Mouse (Mus musculus) brain, embryonic 18.5 days (tissue): ENCODE measurements at regions not wholly inside any gene's neighbourhood (a gene's known extent, or its start where the extent isn't known, plus 50 kb on each side); places are given as distances from the start of the nearest gene placed in this dataset.

Source experiments
- DNase-seq: peaks from one replicate; pipeline ENCODE4 v3.0.0-alpha.2; 2012; ENCODE audit warnings: low read depth, low spot score

DNA sequence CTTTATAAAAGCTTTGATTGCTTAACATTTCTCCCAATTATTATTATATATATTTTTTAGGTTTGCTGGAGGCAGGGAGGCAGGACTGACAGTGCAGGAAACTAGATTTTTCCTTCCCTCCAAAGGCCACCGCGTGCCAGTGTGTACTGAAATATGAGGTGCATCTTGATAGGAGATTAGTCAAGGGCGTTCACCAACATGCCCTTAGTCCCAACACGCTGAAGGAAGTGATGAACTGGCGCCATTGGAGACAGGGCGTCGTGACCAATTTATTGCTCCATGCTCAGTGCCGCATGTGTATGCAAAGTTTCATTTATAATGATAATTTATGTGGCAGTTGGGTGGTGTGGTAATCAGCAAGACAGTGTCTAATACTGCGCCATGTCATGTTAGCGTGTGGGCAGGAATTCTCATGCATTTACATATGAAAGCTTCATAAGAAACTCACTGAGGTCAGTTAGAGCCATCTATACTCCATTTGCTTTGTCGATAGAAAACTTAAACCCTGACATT lies 66.2 kb downstream of the Isl1 start:
- DNase-seq, result no peak

DNA sequence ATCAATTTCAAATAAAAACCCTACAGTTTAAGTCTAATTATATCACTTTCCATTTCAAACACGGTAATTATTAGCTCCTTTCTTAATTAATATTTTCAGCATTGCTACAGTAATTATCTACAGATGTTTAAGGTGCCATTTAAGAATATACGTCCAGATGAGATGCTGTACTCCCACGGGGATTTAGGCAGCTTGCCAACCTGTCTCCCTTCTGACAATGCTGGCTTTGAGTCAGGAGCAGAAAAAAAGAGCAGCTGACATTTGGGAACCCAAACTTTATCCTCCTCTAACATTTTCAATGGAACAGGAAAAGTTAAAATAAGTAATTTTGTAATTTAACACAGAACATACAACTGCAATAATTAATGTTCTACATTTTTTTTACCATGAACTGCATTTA lies 94.4 kb downstream of the Isl1 start:
- no peak for DNase-seq

DNA sequence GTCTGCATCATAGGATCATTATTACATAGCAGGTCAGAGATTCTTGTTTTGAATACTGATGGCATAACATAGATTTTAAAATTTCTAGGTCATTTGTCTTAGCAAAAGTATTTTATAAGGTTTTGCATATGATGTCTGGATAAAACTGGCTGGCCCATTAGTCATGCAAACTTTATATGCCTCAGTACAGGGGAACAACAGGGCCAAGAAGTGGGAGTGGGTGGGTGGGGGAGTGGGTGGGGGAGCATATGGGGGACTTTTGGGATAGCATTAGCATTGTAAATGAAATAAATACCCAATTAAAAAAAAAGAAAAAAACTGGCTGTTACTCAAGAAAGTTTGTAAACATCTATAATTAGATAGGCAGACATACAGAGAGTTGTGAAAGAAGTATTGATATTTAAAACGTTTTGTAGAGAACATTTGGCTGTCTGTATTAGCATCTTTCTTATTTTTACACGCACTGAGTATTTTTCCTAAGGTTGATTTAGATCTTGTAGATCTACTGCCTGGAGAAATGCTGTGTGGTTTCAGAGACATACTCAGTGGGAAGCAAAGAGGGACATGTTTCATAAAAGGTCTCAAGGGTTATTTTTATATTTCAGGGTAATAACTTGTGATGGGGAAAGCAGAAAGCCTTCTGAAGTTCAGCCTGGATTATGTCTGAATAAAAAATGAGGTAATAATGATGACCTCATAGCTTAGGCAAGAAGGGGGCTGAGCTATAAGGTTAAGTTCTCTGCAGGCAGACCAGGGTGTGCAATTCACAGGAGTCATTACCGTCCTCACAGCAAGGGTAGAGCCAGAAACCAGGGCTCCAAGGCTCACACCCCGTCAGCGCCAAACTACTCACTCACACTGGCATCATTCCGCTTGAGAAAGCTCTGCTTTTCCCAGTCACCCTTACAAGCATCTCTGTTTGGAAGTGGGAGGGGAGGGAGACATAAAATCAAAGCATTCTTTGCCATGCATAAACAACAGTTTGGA lies 95.4 kb downstream of the Isl1 start:
- DNase-seq, result no peak

DNA sequence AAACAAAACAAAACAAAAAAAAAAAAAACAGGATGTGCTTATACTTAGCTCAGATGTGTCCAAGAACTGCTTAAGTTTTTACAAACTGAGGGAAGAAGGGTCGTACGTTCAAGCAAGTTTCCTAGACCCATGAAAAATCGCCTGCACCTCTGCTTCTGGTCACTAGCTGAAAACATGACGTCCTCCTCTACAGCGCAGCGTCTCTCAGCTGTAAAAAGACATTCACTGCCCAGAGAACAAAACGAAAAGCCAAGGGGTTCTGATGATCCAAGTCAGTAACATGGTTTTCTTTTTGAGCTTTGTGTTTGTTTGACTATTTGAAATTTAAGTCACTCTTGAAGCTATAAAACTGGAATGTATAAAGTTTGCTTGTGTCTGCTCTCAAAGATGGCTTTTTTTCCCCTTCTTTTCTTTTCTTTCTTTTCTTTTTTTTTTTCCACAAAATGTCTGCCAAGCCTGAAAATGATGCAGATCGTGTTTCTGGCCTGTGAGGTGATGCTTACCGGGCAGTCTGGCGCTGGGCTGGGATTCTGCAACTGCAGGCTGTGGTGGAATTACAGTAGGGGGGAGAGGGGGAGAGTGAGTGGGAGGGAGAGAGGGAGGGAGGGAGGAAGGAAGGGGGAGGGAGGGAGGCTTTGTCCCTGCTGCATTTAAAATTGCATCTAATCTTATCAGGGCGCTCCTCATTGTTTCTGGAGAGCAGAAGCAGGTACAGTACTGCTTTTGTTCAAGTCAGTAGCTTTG lies 108.1 kb downstream of the Isl1 start:
- no peak for DNase-seq

DNA sequence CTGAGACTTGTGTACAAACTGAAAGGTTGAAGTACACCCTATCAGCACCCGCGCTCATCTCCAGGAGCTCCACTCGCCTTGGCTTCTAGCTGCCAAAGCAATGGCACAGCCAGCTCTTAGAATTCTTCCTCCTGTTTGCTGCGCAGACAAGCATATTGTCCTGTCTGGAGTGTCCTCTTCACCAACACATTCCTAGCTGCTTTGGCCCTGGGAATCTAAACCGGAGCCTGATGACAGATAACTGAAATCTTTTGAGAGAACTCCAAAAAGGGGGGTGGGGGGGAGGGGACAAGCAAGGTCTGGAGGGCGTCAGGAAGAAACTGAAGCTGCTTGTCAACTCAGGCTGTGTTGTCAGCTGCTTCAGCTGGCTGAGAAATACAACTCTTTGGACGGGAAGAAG lies 122.4 kb downstream of the Isl1 start:
- no peak for DNase-seq

DNA sequence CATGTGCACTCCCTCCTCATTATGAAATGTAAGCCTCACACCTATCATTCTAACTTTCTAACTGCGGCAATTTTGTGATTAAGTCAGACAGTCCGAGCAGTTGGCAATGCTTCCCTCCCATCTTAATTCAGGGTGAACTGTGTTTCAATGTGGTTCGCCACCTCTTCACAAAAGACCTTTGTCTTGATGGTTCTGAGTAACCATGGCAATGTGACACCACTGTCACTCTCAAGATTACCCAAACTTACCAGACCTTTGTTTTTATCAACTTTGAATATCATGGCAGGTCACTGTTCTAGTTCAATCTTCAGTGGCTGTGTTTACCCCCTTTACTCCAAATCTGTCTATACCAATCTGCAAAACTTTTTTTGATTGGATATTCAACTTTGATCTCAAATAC lies 131.7 kb downstream of the Isl1 start:
- DNase-seq, result no peak

DNA sequence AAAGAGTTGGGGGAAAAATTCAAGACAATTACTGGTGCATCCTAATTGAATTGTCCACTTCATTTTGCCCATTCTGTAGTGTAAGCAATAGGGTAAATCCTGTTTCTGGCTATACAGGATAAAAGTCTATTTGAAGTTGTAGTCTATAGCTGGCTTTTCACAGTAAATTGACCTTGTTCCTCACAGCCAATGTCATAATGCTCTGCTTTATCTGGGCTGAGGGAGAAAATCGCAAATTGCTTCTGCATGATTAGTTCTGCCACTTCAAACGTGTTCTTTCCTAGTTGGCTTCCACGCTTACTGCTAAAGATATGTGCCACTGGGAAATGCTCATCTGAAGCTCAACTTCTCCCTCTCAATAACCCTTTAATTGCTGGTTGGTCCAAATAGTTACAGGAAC lies 134.5 kb downstream of the Isl1 start:
- no peak for DNase-seq

DNA sequence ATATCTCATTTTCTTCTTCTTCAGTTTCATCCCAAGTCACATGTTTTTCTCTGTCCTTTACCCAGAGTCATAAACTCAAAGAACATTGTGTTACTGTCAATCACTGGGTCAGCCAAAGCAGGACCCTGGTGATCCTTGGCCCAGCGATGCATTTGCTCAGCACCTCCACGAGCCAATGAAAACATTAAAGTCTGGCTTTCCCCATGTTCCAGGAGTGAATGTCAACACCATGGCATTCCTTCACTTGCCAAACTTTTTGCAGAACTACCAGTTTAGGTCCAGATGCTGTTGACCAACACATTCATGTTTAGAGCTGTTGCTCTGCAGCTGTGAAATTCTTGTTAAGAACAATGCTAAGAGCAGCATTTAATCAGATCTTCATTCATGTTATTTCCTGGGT lies 135.6 kb downstream of the Isl1 start:
- DNase-seq, result no peak

DNA sequence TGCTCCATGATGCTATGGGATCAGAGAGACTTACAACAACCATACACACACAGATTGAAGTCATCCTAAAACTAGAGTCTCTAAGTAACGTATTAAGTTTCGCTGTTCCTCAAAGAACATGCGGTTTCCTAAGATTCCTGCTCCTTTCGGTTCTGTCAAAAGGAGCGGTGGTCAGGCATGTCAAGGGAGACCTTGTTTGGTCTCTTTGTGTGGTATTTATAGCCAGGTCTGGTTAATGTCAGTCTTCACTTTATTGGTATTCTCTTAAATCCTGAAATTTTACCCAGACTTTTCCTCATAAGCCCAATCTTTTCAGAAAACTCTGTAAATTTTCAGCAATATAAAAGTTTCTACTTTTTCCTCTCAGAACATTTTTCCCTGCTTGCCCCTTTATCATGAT lies 166.5 kb downstream of the Isl1 start:
- no peak for DNase-seq

DNA sequence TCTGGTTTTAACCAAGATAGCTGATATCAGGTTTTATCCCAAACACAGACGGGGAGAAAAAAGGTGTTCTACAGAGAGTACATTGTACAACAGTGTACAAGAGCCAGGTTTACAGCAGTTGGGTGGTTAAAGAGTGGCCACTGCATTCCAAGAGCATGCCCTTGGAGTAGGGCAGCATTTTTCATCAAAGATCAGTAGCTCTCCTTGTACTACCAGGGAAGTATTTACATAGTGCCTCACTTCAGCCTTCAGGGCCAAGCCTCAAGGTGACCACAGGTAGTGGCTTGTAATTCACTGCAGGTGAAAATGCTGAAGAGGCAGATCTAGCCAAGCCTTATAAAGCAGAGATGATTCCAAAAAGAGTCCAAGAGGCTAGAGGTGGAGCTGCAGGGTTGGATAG lies 190.8 kb downstream of the Isl1 start:
- no peak for DNase-seq

DNA sequence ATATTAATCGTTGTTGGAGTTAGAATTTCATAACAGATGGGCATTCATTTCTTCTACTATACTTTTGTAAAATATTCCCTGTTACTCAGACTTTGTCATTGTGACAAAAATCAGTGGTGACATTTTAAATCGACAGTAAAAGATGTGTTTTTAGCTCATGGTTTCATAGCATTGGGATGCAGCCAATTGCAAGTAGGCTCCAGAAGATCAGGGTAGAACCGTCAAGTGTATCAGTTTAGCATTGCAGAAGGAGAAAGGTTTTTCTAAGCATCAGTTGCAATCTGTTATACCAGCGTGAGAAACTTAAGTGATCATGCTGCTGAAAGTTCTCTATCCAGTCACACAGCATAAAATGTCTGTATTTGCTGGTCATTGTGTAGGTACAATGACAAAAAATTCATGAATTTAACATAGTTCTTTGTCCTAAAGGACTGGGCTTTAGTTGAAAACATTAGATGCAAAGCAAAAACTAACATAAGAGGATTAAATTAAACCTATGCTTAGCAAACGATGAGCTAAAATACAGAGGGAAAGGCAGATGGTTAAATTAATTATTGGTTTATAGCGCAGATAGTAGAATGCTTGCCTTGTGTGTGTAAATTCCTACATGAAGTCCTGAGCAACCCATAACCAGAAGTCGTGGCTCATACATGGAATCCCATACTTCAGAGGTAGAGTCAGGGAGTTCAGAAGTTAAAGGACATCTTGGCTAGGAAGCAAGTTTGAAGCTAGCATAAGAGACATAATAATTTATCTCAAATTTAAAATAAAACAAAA lies 198.3 kb downstream of the Isl1 start:
- no peak for DNase-seq

DNA sequence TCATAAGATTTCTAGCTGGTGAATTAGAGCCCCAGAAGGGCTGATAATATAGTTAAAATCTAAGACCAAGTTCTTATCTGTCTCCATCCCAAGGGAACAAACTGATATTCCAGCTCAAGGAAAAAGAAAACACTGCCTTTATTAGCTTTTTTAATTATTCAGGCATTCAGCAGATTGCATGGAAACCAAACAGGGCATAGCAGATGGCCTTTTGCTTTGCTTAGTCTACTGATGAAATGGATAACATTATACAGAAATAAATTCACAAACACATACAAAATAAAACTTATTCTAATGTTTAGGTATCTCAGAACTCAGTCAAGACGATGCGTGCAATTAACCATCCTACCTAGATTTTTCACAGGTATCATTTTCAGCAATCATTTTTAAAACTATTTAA lies 198.9 kb downstream of the Isl1 start:
- DNase-seq, result no peak

DNA sequence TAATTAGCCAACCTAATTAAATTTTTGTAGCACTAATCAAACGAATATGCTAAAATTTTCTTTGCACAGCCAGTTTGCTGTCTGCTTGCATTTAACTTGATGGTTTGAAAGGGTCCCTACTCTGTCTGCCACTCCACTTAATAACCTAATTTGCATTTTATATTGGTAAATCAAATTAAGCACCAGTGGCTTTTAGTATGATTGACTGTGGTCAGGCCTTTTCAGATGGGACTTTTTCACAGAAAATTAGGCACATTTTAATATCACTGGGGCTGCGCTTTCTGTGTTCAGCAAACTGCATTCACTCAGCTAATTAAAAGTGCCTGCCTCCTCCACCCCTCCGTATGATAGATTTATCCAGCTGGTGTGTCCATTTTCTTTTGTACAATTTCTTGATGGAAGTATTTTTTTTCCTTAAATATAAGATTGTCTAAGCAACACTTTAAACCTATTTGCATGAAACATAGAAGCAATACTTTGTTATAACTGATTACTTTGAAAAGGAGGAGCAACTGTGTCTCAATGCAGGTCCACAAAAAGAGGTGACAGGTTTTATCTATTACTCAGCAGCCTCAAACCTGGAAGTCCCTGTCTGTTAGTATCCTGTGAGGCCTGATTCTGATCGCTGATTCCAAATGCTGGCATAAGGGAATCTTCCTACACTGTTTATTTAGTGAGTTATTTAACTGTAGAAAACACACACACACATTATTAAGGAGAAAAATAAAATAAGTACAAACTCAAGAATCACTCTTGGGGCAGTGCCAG lies 221.8 kb downstream of the Isl1 start:
- no peak for DNase-seq

DNA sequence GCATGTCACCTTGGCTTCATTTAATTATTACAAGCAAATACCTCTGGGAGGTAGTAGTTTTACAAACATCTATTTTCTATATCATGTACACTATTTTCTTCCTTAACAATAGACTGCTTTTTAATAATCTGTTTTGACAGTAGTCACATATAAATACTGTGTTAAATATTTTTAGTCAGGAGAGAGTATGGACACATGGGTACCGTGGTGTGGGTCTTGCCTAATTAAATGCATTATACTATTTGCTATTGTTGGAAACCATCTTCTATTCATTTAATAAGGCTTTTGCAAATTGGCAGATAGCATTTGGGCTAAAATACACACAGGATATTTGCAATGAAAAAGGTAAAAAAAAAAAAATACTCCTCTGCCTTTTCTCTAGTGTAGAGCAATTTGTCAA lies 222.3 kb downstream of the Isl1 start:
- no peak for DNase-seq

DNA sequence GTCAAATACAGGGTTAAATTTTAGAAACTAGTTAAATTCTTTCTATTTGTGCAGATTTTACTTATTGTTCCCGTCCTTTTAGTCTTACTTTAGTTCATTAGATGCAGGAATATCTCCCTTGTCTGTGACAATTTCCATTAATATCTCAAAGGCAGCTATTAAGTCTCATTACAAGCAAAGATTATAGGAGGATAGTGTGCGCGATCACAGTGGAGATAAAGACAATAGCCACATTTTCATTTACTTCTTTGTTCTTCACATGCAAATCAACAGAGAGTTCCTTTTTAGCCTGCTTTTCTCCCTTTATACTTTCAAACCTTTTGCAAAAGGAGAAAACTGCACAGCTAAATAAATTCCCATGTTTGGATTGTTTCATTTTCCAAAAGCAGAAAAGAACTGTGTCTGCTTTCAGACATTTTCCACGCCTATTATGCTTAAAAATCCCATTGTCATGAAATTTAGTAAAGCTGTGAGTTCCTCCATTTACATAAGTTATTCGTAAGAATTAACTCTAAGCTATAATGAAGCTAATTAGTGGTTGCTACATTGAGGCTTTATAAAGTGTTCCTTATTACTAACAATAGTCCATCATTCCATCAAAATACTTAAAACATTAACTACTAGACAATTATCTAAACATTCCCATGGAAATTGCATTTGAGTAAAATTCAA lies 252.4 kb downstream of the Isl1 start:
- DNase-seq, result peak; percentile 16

DNA sequence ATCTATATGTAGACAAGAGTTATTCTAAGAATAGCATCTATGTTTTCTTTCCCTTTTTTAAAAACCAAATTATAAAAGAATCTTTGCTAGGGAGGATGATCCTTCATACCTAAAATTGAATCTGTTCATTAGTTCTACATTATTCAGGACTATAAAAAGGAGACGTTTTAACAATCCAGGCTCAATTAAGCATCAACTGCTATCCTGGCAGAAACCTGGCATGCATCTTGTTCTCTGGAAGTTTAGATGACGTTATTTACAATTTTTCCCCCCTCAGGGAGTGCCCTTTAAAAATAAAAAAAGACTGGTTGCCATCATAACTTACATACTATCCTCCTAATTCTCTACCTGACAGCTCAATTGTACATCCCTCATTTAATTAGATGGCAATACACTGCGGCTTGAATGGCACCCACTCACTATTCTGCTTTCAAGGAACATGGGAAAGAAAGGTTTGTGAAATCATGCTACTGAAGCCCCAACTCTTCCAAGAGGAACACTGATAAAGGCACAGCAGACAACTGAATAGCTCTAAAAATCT lies 253.3 kb downstream of the Isl1 start:
- DNase-seq, result no peak

DNA sequence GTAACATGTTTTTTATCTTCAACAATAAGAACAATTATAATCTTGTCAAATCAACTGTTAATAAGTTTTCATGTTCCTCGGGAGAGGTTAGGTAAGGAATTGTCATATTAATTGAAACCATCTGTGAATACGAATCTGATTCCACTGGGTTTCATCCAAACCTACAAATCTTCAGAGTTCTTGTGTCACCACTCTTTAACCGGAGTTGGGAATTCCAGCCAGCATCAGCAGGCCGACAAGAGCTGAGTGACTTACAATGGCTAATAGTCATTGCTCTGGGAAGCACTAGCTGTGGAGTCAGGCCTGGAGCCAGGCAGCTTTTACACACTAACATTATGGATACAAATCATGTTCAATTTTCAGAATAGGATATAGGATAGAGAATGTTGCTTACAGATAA lies 273.3 kb downstream of the Isl1 start:
- no peak for DNase-seq

DNA sequence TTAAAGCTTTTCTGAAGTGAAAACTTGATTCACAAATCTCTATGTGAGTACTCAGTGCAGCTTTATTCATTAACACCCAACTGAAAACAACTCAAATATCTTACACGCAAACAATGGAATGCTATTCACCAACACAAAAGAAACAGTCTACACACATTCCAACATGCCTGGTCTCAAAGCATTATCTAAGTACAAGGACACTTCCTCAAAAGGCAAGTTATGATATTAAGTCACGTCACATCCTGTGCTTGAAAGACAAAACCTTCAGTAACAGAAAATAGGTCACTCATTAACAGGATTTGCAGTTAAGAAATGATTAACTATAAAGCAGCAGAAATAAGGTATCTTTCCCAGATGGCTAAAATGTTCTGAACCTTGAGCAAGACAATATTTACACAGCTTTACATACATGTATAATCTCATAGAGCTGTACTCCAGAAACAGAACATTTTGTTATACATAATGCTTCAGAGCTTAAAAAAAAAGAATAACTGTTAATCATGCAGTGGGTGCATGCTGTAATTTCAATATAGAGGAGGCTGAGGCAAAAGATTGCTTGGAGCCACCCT lies 279.3 kb downstream of the Isl1 start:
- no peak for DNase-seq

DNA sequence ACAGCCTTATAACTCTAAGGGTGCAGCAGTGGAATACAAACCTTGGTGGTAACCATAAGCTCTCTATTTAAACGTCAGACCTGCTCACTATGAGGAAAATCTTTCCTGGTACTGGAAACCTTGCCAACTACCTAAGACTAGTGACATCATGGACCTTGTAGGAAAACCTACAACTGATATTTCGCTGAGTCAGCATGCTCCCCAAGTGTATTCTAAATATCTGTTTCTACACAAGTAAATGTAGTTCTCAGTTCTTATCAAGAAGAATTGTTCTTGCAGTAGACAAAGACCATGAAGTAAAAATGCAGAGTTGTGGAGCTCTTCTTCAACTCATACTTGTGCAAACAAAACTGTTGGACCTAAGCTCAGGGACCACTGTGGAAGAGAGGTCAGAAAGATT lies 280.9 kb downstream of the Isl1 start:
- no peak for DNase-seq

DNA sequence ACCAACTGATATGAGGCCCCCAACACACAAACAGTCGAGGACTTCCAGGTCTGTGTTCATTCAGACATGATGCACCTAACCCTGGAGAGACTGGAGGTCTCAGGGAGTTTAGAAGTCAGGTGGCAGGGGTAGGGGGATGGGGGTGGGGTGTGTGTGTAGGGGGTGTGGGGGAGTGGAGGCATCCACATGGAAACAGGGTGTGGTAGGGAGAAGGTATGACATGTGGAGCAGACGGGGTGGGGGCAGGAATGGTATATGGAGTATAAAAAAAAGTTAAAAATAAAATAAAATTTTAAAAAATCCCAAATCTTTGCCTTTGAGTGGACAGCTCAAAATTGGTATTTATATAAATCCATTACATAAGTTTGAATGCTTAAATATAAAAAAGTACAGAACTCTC lies 282.3 kb downstream of the Isl1 start:
- DNase-seq, result no peak
